Mouse (Mus musculus) neural tube, embryonic 12.5 days (tissue): ENCODE measurements around the gene Myo1c. TPM values are rescaled to one million over a fixed set of nuclear protein-coding genes. Genes with fewer than 3 reads are reported as not detected.

Experiments used
- ATAC-seq: fragments of 200-750 bp; cut with Nextera tagmentation; 2 replicates; pipeline ENCODE4 v1.8.0; 2017; ENCODE audit warnings: low read depth, mild to moderate bottlenecking, moderate TSS enrichment, moderate library complexity; ENCODE audit not compliant: low FRiP score
- H3K27ac ChIP-seq: fragments of 300-500 bp; sonication (generic); 2 replicates; pipeline ENCODE4 v1.5.1; 2016
- H3K27me3 ChIP-seq: fragments of 300-500 bp; sonication (generic); replicated peaks from 2 replicates; pipeline ENCODE4 v1.6.1; 2016; ENCODE audit warnings: mild to moderate bottlenecking
- H3K36me3 ChIP-seq: fragments of 300-500 bp; sonication (generic); 2 replicates; pipeline ENCODE4 v1.6.1; 2016; ENCODE audit warnings: mild to moderate bottlenecking
- H3K4me1 ChIP-seq: fragments of 300-500 bp; sonication (generic); 2 replicates; pipeline ENCODE4 v1.6.1; 2016
- H3K4me2 ChIP-seq: fragments of 300-500 bp; sonication (generic); replicated peaks from 2 replicates; pipeline ENCODE4 v1.6.1; 2016; ENCODE audit warnings: mild to moderate bottlenecking
- H3K4me3 ChIP-seq: fragments of 300-500 bp; sonication (generic); 2 replicates; pipeline ENCODE4 v1.5.1; 2016
- H3K9ac ChIP-seq: fragments of 300-500 bp; sonication (generic); 2 replicates; pipeline ENCODE4 v1.6.1; 2016; ENCODE audit warnings: mild to moderate bottlenecking
- H3K9me3 ChIP-seq: fragments of 300-500 bp; sonication (generic); 2 replicates; pipeline ENCODE4 v1.6.1; 2016; ENCODE audit warnings: mild to moderate bottlenecking
- WGBS: fragments of 180-500 bp; shearing (Covaris S2); methylation state at CpG from one replicate; pipeline ENCODE4 v1.1.7; 2016; 5-methylcytosine and 5-hydroxymethylcytosine counted together
- polyA plus RNA-seq: library from polyadenylated mRNA; unstranded; fragments of >200 nt; fragmentation: Nextera tagmentation; extraction: Ambion mirVana; gene quantifications from 2 replicates; pipeline ENCODE4 v1.2.1, GENCODE M21; 2016

Myo1c gene
- polyA plus RNA-seq, result 14.0 and 16.8 TPM in 2 replicates

DNA sequence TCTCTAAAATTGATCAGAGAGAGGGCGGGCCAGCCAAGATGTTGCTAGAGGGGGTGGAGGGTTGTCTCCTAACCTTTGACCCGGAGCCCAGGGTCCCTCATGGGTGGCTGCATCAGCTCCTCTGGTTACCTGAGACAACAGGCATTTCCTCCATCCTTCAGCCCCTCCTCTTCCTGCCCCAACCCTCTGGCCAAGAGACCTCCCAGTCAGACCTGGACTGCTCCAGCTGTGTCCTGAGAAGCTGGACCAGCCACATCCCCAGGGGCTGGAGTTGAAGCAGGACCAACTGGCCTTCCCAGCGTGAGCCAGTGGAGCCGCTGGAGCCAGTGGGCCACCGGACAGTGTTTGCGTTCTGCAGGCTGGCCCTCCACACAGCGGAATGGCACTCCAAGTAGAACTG lies at the start of gene Myo1c:
Gene Myo1c, plus strand, starts transcription at position 194 of the 400 bp plus-strand sequence.
- ATAC-seq, result no peak
- Histone ChIP-seq H3K27ac (0 out of 2 replicates have a peak within 1 kb of the TSS, but pooled peaks have one; percentile 10), H3K4me2 (peak within 1 kb of the TSS; percentile 88), H3K4me3 (peak within 1 kb of the TSS; percentile 56), H3K27me3 (peaks cover 25% of the 10 kb centered on the region), H3K36me3 (no peaks in the 10 kb centered on the region), H3K9me3 (no peaks in the 10 kb centered on the region), H3K9ac (peak within 1 kb of the TSS; percentile 75), H3K4me1 (peaks cover 26% of the 10 kb centered on the region)
- WGBS, result 77% methylated on average over 7 of the region's 7 CpGs

DNA sequence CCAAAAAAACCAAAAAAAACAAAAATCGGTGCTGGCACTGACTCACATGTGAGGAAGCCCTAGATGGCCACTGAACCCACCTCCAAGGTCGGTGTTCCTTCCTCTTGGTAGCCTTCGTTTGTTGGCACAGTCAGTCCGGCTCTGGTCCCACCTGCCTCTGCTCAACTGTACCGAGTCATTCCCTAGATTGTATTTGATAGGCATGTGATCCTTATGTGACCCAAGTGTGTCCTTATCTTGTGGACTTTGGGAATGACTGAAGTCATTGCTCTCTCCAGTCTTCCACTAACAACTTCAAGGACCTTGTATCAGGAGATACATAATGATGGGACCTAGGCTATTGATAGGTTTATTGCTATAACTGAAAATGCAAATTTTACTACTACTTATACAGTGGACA lies 45.5 kb upstream of the Myo1c start:
- Histone ChIP-seq H3K27ac (no peak overlapping the region), H3K4me1 (no peaks in the 10 kb centered on the region), H3K9me3 (no peaks in the 10 kb centered on the region), H3K4me3 (no peak overlapping the region), H3K27me3 (no peaks in the 10 kb centered on the region), H3K4me2 (no peak overlapping the region), H3K9ac (no peak overlapping the region), H3K36me3 (peaks cover 69% of the 10 kb centered on the region)
- no peak for ATAC-seq
- WGBS, result 92% methylated on average over 5 of the region's 5 CpGs

DNA sequence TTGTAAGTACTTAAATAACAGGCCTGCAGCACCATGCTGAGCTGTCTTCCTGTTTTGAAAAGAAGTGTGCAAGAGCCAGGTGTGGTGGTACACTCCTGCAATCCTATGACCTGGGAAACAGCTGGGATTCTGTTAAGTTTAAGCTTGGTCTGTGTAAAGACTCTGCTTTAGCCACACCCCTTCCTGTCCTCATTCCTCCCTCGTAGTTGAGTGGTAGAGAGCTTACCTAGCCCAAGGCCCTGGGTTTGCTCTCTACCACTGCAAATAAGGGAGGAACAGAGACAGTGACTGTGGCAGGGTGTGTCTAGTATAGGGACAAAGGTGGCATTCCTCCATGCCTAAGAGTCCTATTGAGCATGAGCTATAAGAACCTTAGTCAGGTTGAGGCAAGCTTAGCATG lies 45.0 kb upstream of the Myo1c start:
- no peak overlapping the region for H3K4me3 ChIP-seq
- no peak overlapping the region for H3K4me2 ChIP-seq
- ATAC-seq, result no peak
- WGBS, result 78% methylated on average over 1 of the region's 1 CpGs
- no peaks in the 10 kb centered on the region for H3K27me3 ChIP-seq
- H3K27ac ChIP-seq, result no peak overlapping the region
- peaks cover 69% of the 10 kb centered on the region for H3K36me3 ChIP-seq
- H3K9ac ChIP-seq, result no peak overlapping the region
- H3K4me1 ChIP-seq, result no peaks in the 10 kb centered on the region
- H3K9me3 ChIP-seq, result no peaks in the 10 kb centered on the region

DNA sequence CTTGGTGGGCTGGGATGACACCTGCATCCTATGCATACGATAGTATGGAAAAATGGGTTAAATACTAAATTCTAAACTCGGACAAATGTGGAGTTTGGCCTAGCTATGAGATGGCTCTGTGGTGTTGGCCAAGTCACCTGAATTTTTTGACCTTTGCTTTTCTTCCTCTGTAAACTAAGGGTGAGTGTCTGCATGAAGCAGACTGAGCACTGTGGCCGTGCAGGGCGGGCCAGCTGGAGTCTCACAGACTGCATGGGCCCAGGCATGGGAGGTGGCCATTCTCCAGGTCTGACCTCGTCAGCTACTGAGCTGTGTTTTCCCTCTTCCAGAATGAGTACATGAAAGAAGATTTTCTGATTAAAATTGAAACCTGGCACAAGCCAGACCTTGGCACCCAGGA lies 41.5 kb upstream of the Myo1c start:
- WGBS, result 92% methylated on average over 5 of the region's 5 CpGs
- Histone ChIP-seq H3K4me3 (no peak overlapping the region), H3K9me3 (no peaks in the 10 kb centered on the region), H3K4me2 (no peak overlapping the region), H3K36me3 (peaks cover 65% of the 10 kb centered on the region), H3K27me3 (no peaks in the 10 kb centered on the region), H3K4me1 (no peaks in the 10 kb centered on the region), H3K9ac (no peak overlapping the region), H3K27ac (no peak overlapping the region)
- ATAC-seq, result no peak

DNA sequence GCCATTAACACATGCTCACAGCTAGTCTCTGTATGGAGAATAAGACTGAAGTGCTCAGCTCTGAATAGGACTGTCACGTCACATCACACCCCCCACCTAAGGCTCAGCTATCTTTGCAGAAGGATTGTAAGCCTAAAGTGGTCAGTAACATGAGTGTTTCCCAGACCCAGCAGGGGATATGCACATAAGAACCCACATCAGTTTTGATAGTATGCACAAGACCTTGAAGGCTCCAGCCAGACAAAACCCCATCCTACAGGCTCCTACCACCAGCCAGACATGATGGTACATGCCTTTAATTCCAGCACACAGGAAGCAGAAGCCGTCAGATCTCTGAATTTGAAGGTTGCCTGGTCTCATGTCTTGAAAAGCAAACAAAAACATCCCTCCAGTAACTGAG lies 40.3 kb upstream of the Myo1c start:
- Histone ChIP-seq H3K9me3 (no peaks in the 10 kb centered on the region), H3K4me3 (no peak overlapping the region), H3K9ac (no peak overlapping the region), H3K27ac (no peak overlapping the region), H3K36me3 (peaks cover 67% of the 10 kb centered on the region), H3K4me2 (no peak overlapping the region), H3K4me1 (no peaks in the 10 kb centered on the region), H3K27me3 (no peaks in the 10 kb centered on the region)
- no peak for ATAC-seq
- WGBS, result 90% methylated on average over 2 of the region's 2 CpGs

DNA sequence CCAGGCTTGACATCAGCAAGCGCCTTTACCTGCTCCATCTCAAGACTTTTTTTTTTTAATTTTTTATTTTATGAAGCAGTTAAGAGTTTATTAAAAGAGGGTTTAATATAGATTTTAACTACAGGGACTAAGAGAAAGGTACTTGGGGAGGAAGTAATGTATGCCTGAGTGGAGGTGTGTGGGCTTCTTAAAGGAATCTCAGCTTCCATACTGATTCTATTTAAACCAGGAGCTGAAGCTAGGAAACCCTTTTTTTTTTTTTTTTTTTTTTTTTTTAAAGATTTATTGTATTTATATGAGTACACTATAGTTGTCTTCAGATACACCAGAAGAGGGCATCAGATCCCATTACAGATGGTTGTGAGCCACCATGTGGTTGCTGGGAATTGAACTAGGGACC lies 35.5 kb upstream of the Myo1c start:
- peaks cover 66% of the 10 kb centered on the region for H3K36me3 ChIP-seq
- H3K4me3 ChIP-seq, result no peak overlapping the region
- 96% methylated on average over 1 of the region's 1 CpGs for WGBS

DNA sequence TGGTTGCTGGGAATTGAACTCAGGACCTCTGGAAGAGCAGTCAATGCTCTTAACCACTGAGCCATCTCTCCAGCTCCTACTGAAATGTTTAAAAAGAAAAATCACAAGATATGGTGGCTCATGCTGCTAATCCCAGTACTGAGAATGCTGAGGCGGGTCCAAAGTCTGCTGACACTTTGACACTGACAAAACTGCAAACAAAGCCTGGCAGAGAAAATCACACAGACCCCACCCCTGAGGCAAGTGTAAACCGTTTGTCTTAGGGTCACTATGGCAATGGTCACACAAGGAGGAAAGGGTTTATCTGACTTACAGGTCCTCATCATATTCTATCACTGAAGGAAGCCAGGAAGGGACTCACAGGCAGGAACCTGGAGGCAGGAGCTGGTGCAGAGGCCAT lies 34.7 kb upstream of the Myo1c start:
- Histone ChIP-seq H3K4me3 (no peak overlapping the region), H3K4me1 (no peaks in the 10 kb centered on the region), H3K9me3 (no peaks in the 10 kb centered on the region), H3K27ac (no peak overlapping the region), H3K36me3 (peaks cover 66% of the 10 kb centered on the region), H3K4me2 (no peak overlapping the region), H3K9ac (no peak overlapping the region), H3K27me3 (no peaks in the 10 kb centered on the region)
- no peak for ATAC-seq
- 86% methylated on average over 2 of the region's 2 CpGs for WGBS

More for the DNA sequence above, 35.5 kb upstream of the Myo1c start:
- no peak overlapping the region for H3K4me2 ChIP-seq
- H3K9ac ChIP-seq, result no peak overlapping the region
- H3K27me3 ChIP-seq, result no peaks in the 10 kb centered on the region
- H3K9me3 ChIP-seq, result no peaks in the 10 kb centered on the region
- H3K4me1 ChIP-seq, result no peaks in the 10 kb centered on the region
- no peak overlapping the region for H3K27ac ChIP-seq
- no peak for ATAC-seq

DNA sequence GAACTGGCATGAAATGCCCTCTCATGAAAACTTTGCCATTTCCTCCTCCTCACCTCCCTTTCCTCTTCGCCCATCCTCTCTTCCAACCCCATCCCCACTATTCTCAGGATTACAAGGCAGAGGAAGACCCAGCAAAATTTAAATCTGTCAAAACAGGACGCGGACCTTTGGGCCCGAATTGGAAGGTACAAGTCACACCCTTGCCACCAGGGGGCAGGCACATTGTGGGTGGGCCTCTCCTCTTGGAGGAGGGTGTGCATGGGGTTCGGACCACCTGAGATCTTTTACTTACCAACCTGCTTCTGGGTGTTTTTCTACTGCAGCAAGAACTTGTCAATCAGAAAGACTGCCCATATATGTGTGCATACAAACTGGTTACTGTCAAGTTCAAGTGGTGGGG lies 31.2 kb upstream of the Myo1c start:
- Histone ChIP-seq H3K9ac (no peak overlapping the region), H3K4me2 (no peak overlapping the region), H3K9me3 (no peaks in the 10 kb centered on the region), H3K27me3 (no peaks in the 10 kb centered on the region), H3K4me3 (no peak overlapping the region), H3K27ac (no peak overlapping the region), H3K36me3 (peaks cover 57% of the 10 kb centered on the region), H3K4me1 (no peaks in the 10 kb centered on the region)
- 83% methylated on average over 5 of the region's 5 CpGs for WGBS
- no peak for ATAC-seq

DNA sequence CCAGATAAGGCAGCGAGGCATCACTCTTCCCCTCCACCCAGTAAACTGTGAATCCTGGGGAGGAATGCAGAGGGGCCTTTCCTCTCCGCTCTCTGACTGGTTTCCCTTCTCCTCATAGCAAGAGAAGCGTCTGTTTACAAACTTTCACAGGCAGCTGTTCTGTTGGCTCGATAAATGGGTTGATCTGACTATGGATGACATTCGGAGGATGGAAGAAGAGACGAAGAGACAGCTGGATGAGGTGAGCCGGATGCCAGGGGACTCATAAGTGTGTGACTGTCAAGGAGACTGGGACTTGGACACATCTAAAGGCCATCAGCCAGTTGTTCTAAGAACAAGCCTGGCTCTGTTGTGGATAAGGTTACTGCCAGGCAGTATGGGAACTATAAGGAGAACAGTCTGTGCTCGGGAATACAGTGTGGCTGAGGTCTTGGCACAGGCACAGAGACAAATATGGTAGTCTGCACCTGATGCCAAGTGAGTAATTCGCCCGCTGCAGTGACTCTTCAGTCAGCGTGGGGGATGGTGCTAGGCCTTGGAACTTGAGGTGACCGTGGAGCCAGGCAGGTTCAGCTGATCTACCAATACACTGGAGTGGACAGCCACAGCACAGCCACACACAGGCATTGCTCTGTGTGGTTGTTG lies 30.0 kb upstream of the Myo1c start:
- H3K27ac ChIP-seq, result no peak overlapping the region
- no peaks in the 10 kb centered on the region for H3K4me1 ChIP-seq
- H3K4me3 ChIP-seq, result no peak overlapping the region
- no peak overlapping the region for H3K4me2 ChIP-seq
- H3K27me3 ChIP-seq, result no peaks in the 10 kb centered on the region
- H3K36me3 ChIP-seq, result peaks cover 59% of the 10 kb centered on the region
- H3K9me3 ChIP-seq, result no peaks in the 10 kb centered on the region
- no peak overlapping the region for H3K9ac ChIP-seq
- no peak for ATAC-seq
- 93% methylated on average over 12 of the region's 12 CpGs for WGBS

DNA sequence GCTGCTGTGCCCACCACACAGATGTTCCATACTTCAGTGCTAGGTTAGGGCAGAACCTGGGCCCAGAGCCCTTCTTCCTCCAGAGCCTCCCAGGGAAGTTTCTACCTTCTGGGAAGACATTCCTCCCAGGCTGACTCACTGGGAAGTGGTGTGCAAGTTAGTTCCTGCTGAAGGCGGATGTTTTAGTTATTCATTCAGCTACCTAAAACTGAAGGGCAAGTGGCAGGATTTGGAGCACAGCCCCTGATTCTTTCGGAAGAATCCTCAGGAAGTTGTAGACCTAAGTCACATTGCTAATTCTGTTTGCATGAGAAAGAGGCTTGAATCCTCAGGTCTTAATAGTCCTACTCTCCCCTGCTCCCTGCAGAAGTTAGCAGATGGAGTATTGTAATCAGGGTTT lies 28.9 kb upstream of the Myo1c start:
- no peak overlapping the region for H3K9ac ChIP-seq
- no peak overlapping the region for H3K4me2 ChIP-seq
- peaks cover 66% of the 10 kb centered on the region for H3K36me3 ChIP-seq
- H3K4me1 ChIP-seq, result no peaks in the 10 kb centered on the region
- ATAC-seq, result no peak
- WGBS, result 86% methylated on average over 2 of the region's 2 CpGs
- H3K27ac ChIP-seq, result no peak overlapping the region
- no peak overlapping the region for H3K4me3 ChIP-seq
- H3K27me3 ChIP-seq, result no peaks in the 10 kb centered on the region
- no peaks in the 10 kb centered on the region for H3K9me3 ChIP-seq

DNA sequence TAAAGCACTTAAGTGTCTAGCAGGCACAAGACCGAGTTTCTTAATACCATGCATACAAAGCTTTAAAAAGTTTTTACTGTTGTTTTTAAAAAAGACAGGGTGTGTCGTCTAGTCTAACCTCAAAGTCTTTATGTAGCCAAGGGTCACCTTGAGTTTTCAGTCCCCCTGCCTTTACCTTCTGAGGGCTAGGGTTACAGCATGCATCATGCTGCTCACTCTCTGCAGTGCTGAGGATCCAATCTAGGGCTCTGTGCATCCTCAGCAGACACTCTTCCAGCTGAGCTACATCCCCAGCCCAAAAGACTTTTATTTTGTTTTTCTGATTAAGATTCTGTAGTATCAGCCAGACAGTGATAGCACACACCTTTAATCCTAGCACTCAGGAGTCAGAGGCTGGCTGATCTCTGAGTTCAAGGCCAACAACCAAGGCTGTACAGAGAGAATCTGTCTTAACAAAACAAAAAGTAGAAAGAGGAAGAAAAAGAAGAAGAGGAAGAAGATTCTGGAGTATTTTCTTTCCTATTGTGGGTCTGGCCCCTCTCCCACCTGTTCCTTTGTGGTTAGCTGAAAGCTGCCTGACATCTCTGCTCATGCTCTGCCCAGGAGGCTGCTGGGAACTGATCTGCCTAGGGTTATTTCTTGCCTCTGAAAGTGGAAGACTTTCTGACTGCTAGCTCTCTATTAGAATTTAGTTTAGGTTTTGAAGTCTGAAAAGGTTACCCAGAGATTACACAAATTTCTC lies 27.5 kb upstream of the Myo1c start:
- peaks cover 70% of the 10 kb centered on the region for H3K36me3 ChIP-seq
- ATAC-seq, result no peak
- H3K9ac ChIP-seq, result no peak overlapping the region
- H3K27me3 ChIP-seq, result no peaks in the 10 kb centered on the region
- H3K4me1 ChIP-seq, result no peaks in the 10 kb centered on the region
- 87% methylated on average over 2 of the region's 2 CpGs for WGBS
- H3K9me3 ChIP-seq, result no peaks in the 10 kb centered on the region
- no peak overlapping the region for H3K27ac ChIP-seq
- no peak overlapping the region for H3K4me2 ChIP-seq
- no peak overlapping the region for H3K4me3 ChIP-seq

DNA sequence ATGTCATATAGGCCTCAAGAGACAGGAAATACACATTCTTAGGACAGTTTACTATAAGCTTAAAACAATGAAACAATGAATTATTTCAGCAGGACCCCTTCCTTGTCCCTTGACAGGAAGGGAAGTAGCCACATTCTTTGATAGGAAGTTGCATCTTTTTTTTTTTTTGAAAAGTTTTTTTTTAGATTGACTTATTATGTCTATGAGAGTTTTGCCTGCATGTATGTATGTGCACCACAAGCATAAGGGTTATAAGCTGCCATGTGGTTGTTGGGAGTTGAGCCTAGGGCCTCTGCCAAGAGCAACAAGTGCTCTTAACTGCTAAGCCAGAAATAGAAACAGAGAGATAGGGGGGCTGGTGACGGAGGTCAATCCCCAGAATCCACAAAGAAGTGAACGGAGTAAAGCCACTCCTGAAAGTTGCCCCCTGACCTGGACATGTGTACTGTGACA lies 26.2 kb upstream of the Myo1c start:
- Histone ChIP-seq H3K4me3 (no peak overlapping the region), H3K4me1 (no peaks in the 10 kb centered on the region), H3K27me3 (no peaks in the 10 kb centered on the region), H3K4me2 (no peak overlapping the region), H3K36me3 (peaks cover 67% of the 10 kb centered on the region), H3K9me3 (no peaks in the 10 kb centered on the region), H3K9ac (no peak overlapping the region), H3K27ac (no peak overlapping the region)
- no peak for ATAC-seq
- 70% methylated on average over 2 of the region's 2 CpGs for WGBS

DNA sequence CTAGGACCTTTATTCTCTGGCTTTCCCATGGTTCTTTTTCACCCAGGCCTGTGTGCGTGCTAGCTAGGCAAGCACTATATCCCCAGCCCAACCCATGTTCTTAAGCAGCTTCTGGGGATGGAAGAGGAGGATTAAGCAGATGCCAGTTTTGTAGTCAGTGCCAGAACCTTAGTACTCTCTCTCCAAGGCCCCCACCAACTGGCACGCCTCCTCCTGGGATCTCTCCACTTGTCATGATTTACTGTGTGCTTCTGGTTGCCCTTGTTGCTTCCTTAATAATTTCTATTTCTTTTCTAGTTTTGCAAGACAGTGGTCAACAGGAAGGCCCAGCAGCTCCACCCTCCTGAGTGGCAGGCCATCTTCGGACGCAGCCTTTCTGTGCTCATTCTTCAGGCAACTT lies 24.5 kb upstream of the Myo1c start:
- Histone ChIP-seq H3K27ac (no peak overlapping the region), H3K4me2 (no peak overlapping the region), H3K27me3 (no peaks in the 10 kb centered on the region), H3K4me3 (no peak overlapping the region), H3K9ac (no peak overlapping the region), H3K36me3 (peaks cover 50% of the 10 kb centered on the region), H3K9me3 (no peaks in the 10 kb centered on the region), H3K4me1 (peaks cover 9% of the 10 kb centered on the region)
- ATAC-seq, result no peak
- WGBS, result 93% methylated on average over 4 of the region's 4 CpGs
